Mouse (Mus musculus): ENCODE results near the gene Upk3bl. TPM values are rescaled to one million over a fixed set of nuclear protein-coding genes. Genes with fewer than 3 reads are reported as not detected.
A peak's percentile ranks its signal among the peaks of the same experiment; 100 is the strongest.

Upk3bl gene
- polyA plus RNA-seq, 1 experiment = not detected

DNA sequence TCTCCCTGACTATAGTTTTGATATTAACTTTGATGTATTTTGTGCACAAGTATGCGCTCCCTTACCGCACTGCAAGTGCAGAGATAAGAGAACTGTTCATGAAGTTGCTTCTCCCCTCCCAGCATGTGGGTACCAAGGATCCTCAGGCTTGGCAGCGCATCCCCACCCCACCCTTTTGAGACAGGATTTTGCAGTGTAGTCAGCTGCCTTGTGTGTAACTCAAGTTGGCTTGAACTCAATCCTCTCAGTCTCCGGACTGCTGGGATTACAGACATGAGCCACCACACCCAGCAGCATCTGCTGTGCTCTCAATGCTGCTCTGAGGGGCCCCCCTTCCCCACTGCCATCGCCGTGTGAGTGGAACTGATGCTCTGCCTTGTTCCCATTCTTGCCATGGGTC lies 37.0 kb upstream of the Upk3bl start:
- no peak overlapping the region for H3K27ac ChIP-seq (ENCODE audit: insufficient read depth, low read length)
- DNase-seq (ENCODE audit: low read depth in 1 of 2, low spot score in 2 of 2) = no peak
- TF ChIP-seq CTCF (IDR thresholded peaks at IDR 0.05; ENCODE audit: extremely low read depth, insufficient read depth, insufficient read length, insufficient replicate concordance) (no peak), POLR2A (IDR thresholded peaks at IDR 0.05; ENCODE audit: low read depth, low read length) (no peak)
- H3K4me1 ChIP-seq (ENCODE audit: control insufficient read depth, insufficient read depth, insufficient read length) = no peaks in the 10 kb centered on the region
- peaks cover 10% of the 10 kb centered on the region for H3K36me3 ChIP-seq (ENCODE audit: control insufficient read depth, insufficient read depth, low read length)
- H3K4me3 ChIP-seq (ENCODE audit: extremely low read depth, insufficient read depth, insufficient read length) = no peak overlapping the region
- no peaks in the 10 kb centered on the region for H3K27me3 ChIP-seq (ENCODE audit: control insufficient read depth, insufficient read depth, low read length)
- 85% methylated on average over 6 of the region's 6 CpGs for WGBS

DNA sequence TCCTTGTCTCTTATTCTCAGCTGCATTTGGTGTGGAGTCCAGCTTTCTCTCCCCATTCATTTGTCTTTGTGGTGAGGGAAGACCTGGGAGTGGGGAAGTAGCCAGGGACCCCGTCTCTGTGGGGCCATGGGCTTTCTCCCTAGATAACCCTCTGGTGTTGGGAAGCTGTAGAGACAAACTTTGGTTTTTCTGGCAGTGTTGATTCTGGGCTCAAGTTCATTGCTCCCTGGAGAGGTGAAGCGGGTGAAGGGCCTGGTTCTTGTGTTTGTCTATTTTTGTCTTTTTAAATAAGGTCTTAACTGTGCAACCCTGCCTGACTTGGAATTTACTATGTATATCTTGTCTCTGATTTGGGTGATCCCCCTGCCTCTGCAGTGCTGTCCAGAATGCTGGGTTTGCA lies 35.6 kb upstream of the Upk3bl start:
- Histone ChIP-seq H3K4me1 (ENCODE audit: control insufficient read depth, insufficient read depth, insufficient read length) (no peaks in the 10 kb centered on the region), H3K27ac (ENCODE audit: insufficient read depth, low read length) (no peak overlapping the region), H3K27me3 (ENCODE audit: control insufficient read depth, insufficient read depth, low read length) (no peaks in the 10 kb centered on the region), H3K36me3 (ENCODE audit: control insufficient read depth, insufficient read depth, low read length) (peaks cover 6% of the 10 kb centered on the region), H3K4me3 (ENCODE audit: extremely low read depth, insufficient read depth, insufficient read length) (no peak overlapping the region)
- no peak for DNase-seq (ENCODE audit: low read depth in 1 of 2, low spot score in 2 of 2)
- TF ChIP-seq POLR2A (IDR thresholded peaks at IDR 0.05; ENCODE audit: low read depth, low read length) = no peak
- WGBS = 82% methylated on average over 2 of the region's 2 CpGs

DNA sequence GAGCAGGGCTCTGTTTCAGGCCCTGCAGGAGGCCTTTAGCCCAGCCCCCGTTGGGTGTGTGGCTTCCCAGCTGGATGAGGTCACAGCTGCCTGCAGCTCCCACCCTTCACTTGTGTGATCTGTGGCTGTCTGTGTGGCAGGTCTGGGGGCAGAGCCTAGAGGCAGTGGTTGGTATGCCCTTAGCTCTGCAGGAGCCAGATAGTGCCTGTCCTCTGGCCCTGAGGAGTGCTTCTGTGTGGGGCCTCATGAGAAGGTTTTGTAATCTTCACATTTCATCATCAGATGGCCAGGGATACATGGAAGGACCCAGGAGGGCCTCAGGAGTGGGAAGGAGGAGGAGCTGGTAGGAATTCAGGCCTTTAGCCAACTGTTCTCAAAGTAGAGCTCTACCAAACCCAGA lies 34.4 kb upstream of the Upk3bl start:
- Histone ChIP-seq H3K36me3 (ENCODE audit: control insufficient read depth, insufficient read depth, low read length) (peaks cover 6% of the 10 kb centered on the region), H3K4me1 (ENCODE audit: control insufficient read depth, insufficient read depth, insufficient read length) (no peaks in the 10 kb centered on the region), H3K4me3 (ENCODE audit: extremely low read depth, insufficient read depth, insufficient read length) (no peak overlapping the region), H3K27ac (ENCODE audit: insufficient read depth, low read length) (no peak overlapping the region), H3K27me3 (ENCODE audit: control insufficient read depth, insufficient read depth, low read length) (no peaks in the 10 kb centered on the region)
- TF ChIP-seq POLR2A (IDR thresholded peaks at IDR 0.05; ENCODE audit: low read depth, low read length) = no peak
- no peak for TF ChIP-seq CTCF (IDR thresholded peaks at IDR 0.05; ENCODE audit: extremely low read depth, insufficient read depth, insufficient read length, insufficient replicate concordance)
- 73% methylated on average over 1 of the region's 1 CpGs for WGBS
- DNase-seq (ENCODE audit: low read depth in 1 of 2, low spot score in 2 of 2) = no peak

DNA sequence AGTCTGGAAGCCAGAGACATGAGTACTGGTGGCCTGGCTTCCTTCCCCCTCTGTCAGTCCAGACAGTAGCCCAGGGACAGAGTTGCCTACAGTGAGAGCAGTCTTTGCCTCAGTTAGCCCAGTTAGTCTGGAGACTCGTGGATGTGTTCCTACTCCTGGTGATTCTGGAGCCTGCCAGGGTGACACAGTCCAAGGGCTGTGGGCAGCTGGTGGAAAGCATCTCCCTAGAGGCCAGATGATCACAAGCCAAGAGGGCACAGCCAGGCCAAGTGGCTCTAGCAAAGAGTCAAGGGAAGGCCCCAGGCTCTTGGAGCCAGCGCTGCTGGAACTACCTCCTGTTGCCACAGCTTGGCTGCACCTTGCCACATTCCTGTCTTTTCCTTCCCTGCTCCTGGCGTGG lies 28.6 kb upstream of the Upk3bl start:
- TF ChIP-seq POLR2A (IDR thresholded peaks at IDR 0.05; ENCODE audit: low read depth, low read length) (no peak), CTCF (IDR thresholded peaks at IDR 0.05; ENCODE audit: extremely low read depth, insufficient read depth, insufficient read length, insufficient replicate concordance) (no peak)
- H3K4me1 ChIP-seq (ENCODE audit: control insufficient read depth, insufficient read depth, insufficient read length) = no peaks in the 10 kb centered on the region
- no peaks in the 10 kb centered on the region for H3K27me3 ChIP-seq (ENCODE audit: control insufficient read depth, insufficient read depth, low read length)
- H3K27ac ChIP-seq (ENCODE audit: insufficient read depth, low read length) = no peak overlapping the region
- no peak for DNase-seq (ENCODE audit: low read depth in 1 of 2, low spot score in 2 of 2)
- no peak overlapping the region for H3K4me3 ChIP-seq (ENCODE audit: extremely low read depth, insufficient read depth, insufficient read length)
- H3K36me3 ChIP-seq (ENCODE audit: control insufficient read depth, insufficient read depth, low read length) = peaks cover 26% of the 10 kb centered on the region
- WGBS = 90% methylated on average over 3 of the region's 3 CpGs

DNA sequence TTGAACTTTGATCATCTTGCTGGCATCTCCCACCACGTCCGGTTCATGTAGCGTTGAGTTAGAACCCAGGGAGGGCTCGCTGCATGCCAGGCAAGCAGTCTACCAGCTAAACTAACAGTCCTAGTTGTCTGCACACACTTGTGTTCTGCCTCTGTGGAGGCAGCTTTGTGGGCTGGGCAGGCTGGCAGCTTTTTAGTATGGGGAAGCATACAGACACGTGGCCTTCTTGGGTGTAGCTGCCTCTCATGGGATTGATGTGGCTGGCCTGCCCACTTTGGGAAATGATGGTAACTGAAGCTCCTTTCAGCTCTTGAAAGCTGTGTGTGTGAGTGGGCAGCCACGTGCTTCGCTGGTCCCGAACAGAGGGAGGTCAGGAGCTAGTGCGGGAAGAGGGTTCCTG lies 27.4 kb upstream of the Upk3bl start:
- H3K36me3 ChIP-seq (ENCODE audit: control insufficient read depth, insufficient read depth, low read length) = peaks cover 30% of the 10 kb centered on the region
- H3K27me3 ChIP-seq (ENCODE audit: control insufficient read depth, insufficient read depth, low read length) = no peaks in the 10 kb centered on the region

DNA sequence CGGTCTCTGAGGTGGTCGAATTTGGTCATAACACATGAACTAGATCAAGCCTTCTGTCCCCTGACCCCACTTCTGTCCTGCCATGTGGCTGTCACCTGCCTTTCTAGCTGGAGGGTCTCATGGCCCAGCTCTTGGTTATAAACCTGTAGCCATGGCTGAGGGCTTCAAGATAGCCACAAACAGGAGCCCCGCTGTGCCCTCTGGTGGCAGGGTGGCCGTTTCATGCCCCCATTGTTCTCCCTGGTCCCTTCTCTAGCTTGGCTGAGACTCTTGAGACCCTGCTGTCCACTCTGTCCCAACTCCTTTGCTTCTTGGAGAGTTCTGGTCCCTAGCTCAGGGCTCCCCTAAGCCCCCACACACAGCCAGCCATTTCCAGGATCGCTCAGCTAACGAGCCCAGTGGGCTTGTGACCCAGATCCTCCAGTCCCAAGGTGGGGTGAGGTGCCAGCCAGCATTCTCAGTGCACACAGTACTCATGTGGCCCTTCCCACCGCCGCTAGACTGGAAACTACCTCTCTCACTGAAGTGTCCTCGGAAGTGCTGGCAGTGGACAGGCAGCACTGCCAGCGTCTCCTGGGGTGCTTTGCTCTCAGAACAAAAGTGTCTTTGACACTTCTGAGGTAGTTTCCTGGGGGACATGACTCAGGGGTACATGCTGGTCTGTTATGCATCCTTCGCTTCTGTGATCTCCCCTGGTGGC lies 26.5 kb upstream of the Upk3bl start:
- WGBS = 92% methylated on average over 11 of the region's 11 CpGs
- TF ChIP-seq POLR2A (IDR thresholded peaks at IDR 0.05; ENCODE audit: low read depth, low read length) (no peak), CTCF (IDR thresholded peaks at IDR 0.05; ENCODE audit: extremely low read depth, insufficient read depth, insufficient read length, insufficient replicate concordance) (0 out of 2 replicates have a peak, but pooled peaks have one; percentile 19)
- DNase-seq (ENCODE audit: low read depth in 1 of 2, low spot score in 2 of 2) = no peak
- H3K4me3 ChIP-seq (ENCODE audit: extremely low read depth, insufficient read depth, insufficient read length) = no peak overlapping the region
- H3K4me1 ChIP-seq (ENCODE audit: control insufficient read depth, insufficient read depth, insufficient read length) = no peaks in the 10 kb centered on the region
- H3K36me3 ChIP-seq (ENCODE audit: control insufficient read depth, insufficient read depth, low read length) = peaks cover 32% of the 10 kb centered on the region
- H3K27ac ChIP-seq (ENCODE audit: insufficient read depth, low read length) = no peak overlapping the region
- no peaks in the 10 kb centered on the region for H3K27me3 ChIP-seq (ENCODE audit: control insufficient read depth, insufficient read depth, low read length)

More for the DNA sequence above, 27.4 kb upstream of the Upk3bl start:
- WGBS = 84% methylated on average over 9 of the region's 9 CpGs
- TF ChIP-seq CTCF (IDR thresholded peaks at IDR 0.05; ENCODE audit: extremely low read depth, insufficient read depth, insufficient read length, insufficient replicate concordance) (no peak), POLR2A (IDR thresholded peaks at IDR 0.05; ENCODE audit: low read depth, low read length) (no peak)
- DNase-seq (ENCODE audit: low read depth in 1 of 2, low spot score in 2 of 2) = no peak
- Histone ChIP-seq H3K4me1 (ENCODE audit: control insufficient read depth, insufficient read depth, insufficient read length) (no peaks in the 10 kb centered on the region), H3K4me3 (ENCODE audit: extremely low read depth, insufficient read depth, insufficient read length) (no peak overlapping the region), H3K27ac (ENCODE audit: insufficient read depth, low read length) (no peak overlapping the region)

DNA sequence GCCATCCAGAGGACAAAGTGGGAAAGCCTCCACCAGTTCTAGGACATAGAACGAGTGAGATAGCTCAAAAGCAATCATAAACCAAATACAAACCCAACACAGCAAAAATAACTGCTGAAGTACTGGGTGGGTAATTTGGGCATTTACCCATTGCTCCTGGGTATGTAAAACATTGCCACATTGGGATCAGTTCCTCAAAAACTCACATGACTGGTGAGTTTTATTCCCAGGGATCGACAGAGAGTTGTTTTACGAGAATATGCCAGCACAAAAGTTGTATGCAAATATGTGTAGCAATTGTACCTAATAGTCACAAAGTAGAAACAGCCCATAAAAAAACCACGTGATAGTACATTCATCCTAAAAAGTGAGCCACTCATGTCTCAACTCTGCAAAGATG lies 19.4 kb upstream of the Upk3bl start:
- TF ChIP-seq CTCF (IDR thresholded peaks at IDR 0.05; ENCODE audit: extremely low read depth, insufficient read depth, insufficient read length, insufficient replicate concordance) (no peak), POLR2A (IDR thresholded peaks at IDR 0.05; ENCODE audit: low read depth, low read length) (no peak)
- WGBS = 61% methylated on average over 4 of the region's 4 CpGs
- H3K36me3 ChIP-seq (ENCODE audit: control insufficient read depth, insufficient read depth, low read length) = peaks cover 17% of the 10 kb centered on the region
- H3K4me1 ChIP-seq (ENCODE audit: control insufficient read depth, insufficient read depth, insufficient read length) = peaks cover under 1% of the 10 kb centered on the region; the same call in 1 of the 2 replicates
- no peaks in the 10 kb centered on the region for H3K27me3 ChIP-seq (ENCODE audit: control insufficient read depth, insufficient read depth, low read length)
- DNase-seq (ENCODE audit: low read depth in 1 of 2, low spot score in 2 of 2) = no peak
- H3K27ac ChIP-seq (ENCODE audit: insufficient read depth, low read length) = no peak overlapping the region
- no peak overlapping the region for H3K4me3 ChIP-seq (ENCODE audit: extremely low read depth, insufficient read depth, insufficient read length)

Measured in spleen, adult 2 months (tissue).